Mouse (Mus musculus): ENCODE results near the gene Bhlhe40. TPM values are rescaled to one million over a fixed set of nuclear protein-coding genes. Genes with fewer than 3 reads are reported as not detected.

The Bhlhe40 gene
- polyA plus RNA-seq, 1 experiment: 39.5 TPM

- H3K27me3 ChIP-seq (replicated peaks; ENCODE audit: control insufficient read depth, insufficient read depth, low read length): no peaks in the 10 kb centered on the region
- no peaks in the 10 kb centered on the region; the same call in 1 of the 2 replicates for H3K4me1 ChIP-seq (ENCODE audit: control insufficient read depth, insufficient read depth, low read length)
- no peak for DNase-seq
- 96% methylated on average over 8 of the region's 8 CpGs for WGBS
- TF ChIP-seq POLR2A (IDR thresholded peaks at IDR 0.05; ENCODE audit: low read depth, low read length) (no peak), CTCF (conservative IDR thresholded peaks at IDR 0.05; ENCODE audit: insufficient read depth, insufficient read length, low read depth, low read length) (no peak)
- no peak overlapping the region for H3K27ac ChIP-seq (ENCODE audit: insufficient read depth, low read depth, low read length)
- H3K4me3 ChIP-seq (ENCODE audit: insufficient read depth, low read depth, low read length): no peak overlapping the region
- H3K36me3 ChIP-seq (ENCODE audit: control insufficient read depth, insufficient read depth, low read length): no peaks in the 10 kb centered on the region
Measured at GRCm38 (mm10) chr6:108706994-108707645, 46.7 kb downstream of the Bhlhe40 start.

- 18% methylated on average over 9 of the region's 9 CpGs for WGBS
- no peak for TF ChIP-seq POLR2A (IDR thresholded peaks at IDR 0.05; ENCODE audit: low read depth, low read length)
- no peak for TF ChIP-seq CTCF (conservative IDR thresholded peaks at IDR 0.05; ENCODE audit: insufficient read depth, insufficient read length, low read depth, low read length)
- no peak overlapping the region for H3K4me3 ChIP-seq (ENCODE audit: insufficient read depth, low read depth, low read length)
- H3K27ac ChIP-seq (ENCODE audit: insufficient read depth, low read depth, low read length): no peak overlapping the region
- no peak for DNase-seq
- no peaks in the 10 kb centered on the region for H3K27me3 ChIP-seq (replicated peaks; ENCODE audit: control insufficient read depth, insufficient read depth, low read length)
- H3K4me1 ChIP-seq (ENCODE audit: control insufficient read depth, insufficient read depth, low read length): no peaks in the 10 kb centered on the region
- H3K36me3 ChIP-seq (ENCODE audit: control insufficient read depth, insufficient read depth, low read length): no peaks in the 10 kb centered on the region
Measured at GRCm38 (mm10) chr6:108709131-108709470, 48.7 kb downstream of the Bhlhe40 start.

- Histone ChIP-seq H3K36me3 (ENCODE audit: control insufficient read depth, insufficient read depth, low read length) (no peaks in the 10 kb centered on the region), H3K27me3 (replicated peaks; ENCODE audit: control insufficient read depth, insufficient read depth, low read length) (no peaks in the 10 kb centered on the region), H3K27ac (ENCODE audit: insufficient read depth, low read depth, low read length) (no peak overlapping the region), H3K4me1 (ENCODE audit: control insufficient read depth, insufficient read depth, low read length) (no peaks in the 10 kb centered on the region), H3K4me3 (ENCODE audit: insufficient read depth, low read depth, low read length) (0 out of 2 replicates have a peak overlapping the region, but pooled peaks have one; percentile 1)
- DNase-seq: peak; percentile 94
- 2% methylated on average over 29 of the region's 29 CpGs for WGBS
- no peak for TF ChIP-seq POLR2A (IDR thresholded peaks at IDR 0.05; ENCODE audit: low read depth, low read length)
- peak; percentile 86 for TF ChIP-seq CTCF (conservative IDR thresholded peaks at IDR 0.05; ENCODE audit: insufficient read depth, insufficient read length, low read depth, low read length)
Measured at GRCm38 (mm10) chr6:108709471-108710231, 49.2 kb downstream of the Bhlhe40 start.

- Histone ChIP-seq H3K4me1 (ENCODE audit: control insufficient read depth, insufficient read depth, low read length) (no peaks in the 10 kb centered on the region), H3K27ac (ENCODE audit: insufficient read depth, low read depth, low read length) (no peak overlapping the region), H3K36me3 (ENCODE audit: control insufficient read depth, insufficient read depth, low read length) (no peaks in the 10 kb centered on the region), H3K27me3 (replicated peaks; ENCODE audit: control insufficient read depth, insufficient read depth, low read length) (no peaks in the 10 kb centered on the region), H3K4me3 (ENCODE audit: insufficient read depth, low read depth, low read length) (no peak overlapping the region)
- TF ChIP-seq POLR2A (IDR thresholded peaks at IDR 0.05; ENCODE audit: low read depth, low read length): no peak
- TF ChIP-seq CTCF (conservative IDR thresholded peaks at IDR 0.05; ENCODE audit: insufficient read depth, insufficient read length, low read depth, low read length): peak; percentile 35
- DNase-seq: no peak
- WGBS: 73% methylated on average over 3 of the region's 3 CpGs
Measured at GRCm38 (mm10) chr6:108710667-108711066, 50.2 kb downstream of the Bhlhe40 start.

- 81% methylated on average over 4 of the region's 4 CpGs for WGBS
- TF ChIP-seq CTCF (conservative IDR thresholded peaks at IDR 0.05; ENCODE audit: insufficient read depth, insufficient read length, low read depth, low read length): no peak
- TF ChIP-seq POLR2A (IDR thresholded peaks at IDR 0.05; ENCODE audit: low read depth, low read length): no peak
- no peak for DNase-seq
- Histone ChIP-seq H3K4me3 (ENCODE audit: insufficient read depth, low read depth, low read length) (no peak overlapping the region), H3K4me1 (ENCODE audit: control insufficient read depth, insufficient read depth, low read length) (no peaks in the 10 kb centered on the region), H3K27ac (ENCODE audit: insufficient read depth, low read depth, low read length) (no peak overlapping the region), H3K27me3 (replicated peaks; ENCODE audit: control insufficient read depth, insufficient read depth, low read length) (no peaks in the 10 kb centered on the region), H3K36me3 (ENCODE audit: control insufficient read depth, insufficient read depth, low read length) (no peaks in the 10 kb centered on the region)
Measured at GRCm38 (mm10) chr6:108711192-108711964, 50.9 kb downstream of the Bhlhe40 start.

GRCm38 (mm10) chr6:108712148-108712547, 51.7 kb downstream of the Bhlhe40 start:
- H3K27me3 ChIP-seq (replicated peaks; ENCODE audit: control insufficient read depth, insufficient read depth, low read length): no peaks in the 10 kb centered on the region
- TF ChIP-seq CTCF (conservative IDR thresholded peaks at IDR 0.05; ENCODE audit: insufficient read depth, insufficient read length, low read depth, low read length): no peak
- TF ChIP-seq POLR2A (IDR thresholded peaks at IDR 0.05; ENCODE audit: low read depth, low read length): no peak
- no peak for DNase-seq
- no peaks in the 10 kb centered on the region for H3K36me3 ChIP-seq (ENCODE audit: control insufficient read depth, insufficient read depth, low read length)
- H3K4me1 ChIP-seq (ENCODE audit: control insufficient read depth, insufficient read depth, low read length): no peaks in the 10 kb centered on the region
- no peak overlapping the region for H3K27ac ChIP-seq (ENCODE audit: insufficient read depth, low read depth, low read length)
- H3K4me3 ChIP-seq (ENCODE audit: insufficient read depth, low read depth, low read length): no peak overlapping the region

Measured in kidney, adult 2 months (tissue).